ENCODE assay signal across 10 mouse cellular contexts in the genomic region with DNA sequence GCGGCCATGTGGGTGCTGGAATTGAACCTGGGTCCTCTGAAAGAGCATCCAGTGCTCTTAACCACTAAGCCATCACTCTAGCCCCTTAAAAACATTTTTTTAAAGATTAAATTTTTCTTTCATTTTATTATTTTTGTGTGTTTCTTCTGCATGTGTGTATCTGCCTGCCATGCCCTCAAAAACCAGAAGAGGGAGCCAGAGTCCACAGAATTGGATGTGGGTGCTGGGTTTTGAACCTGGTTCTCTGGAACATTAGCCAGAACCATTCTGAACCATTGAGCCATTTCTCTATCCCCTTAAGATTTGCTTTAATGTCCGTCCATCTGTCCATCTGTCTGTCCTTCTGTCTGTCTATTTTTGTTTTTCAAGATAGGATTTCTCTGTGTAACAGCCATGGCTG. TPM values are rescaled to one million over a fixed set of nuclear protein-coding genes. Genes with fewer than 3 reads are reported as not detected.
DNase-seq lines count a peak whose midpoint lies in the region; ATAC-seq and TF ChIP-seq lines count a peak whose summit lies in the region.
"Had no signal": no experiment of that assay in that cellular context is flagged by ENCODE, and none has a peak within 500 bp of the region (broad histone marks: within the 10 kb centered on the region; RNA-seq: fewer than 3 reads in every experiment).

No protein-coding gene starts in this region.

- H3K27me3 ChIP-seq in kidney, adult 2 months (replicated peaks; ENCODE audit: control insufficient read depth, insufficient read depth, low read length): no peaks in the 10 kb centered on the region
- no peaks in the 10 kb centered on the region for H3K27me3 ChIP-seq in kidney, embryonic 16.5 days (ENCODE audit: insufficient read depth, low read length)
- no peaks in the 10 kb centered on the region for H3K27me3 ChIP-seq in midbrain, postnatal 0 days (ENCODE audit: insufficient read depth, low read length)
- H3K27me3 ChIP-seq: heart, embryonic 15.5 days; neural tube, embryonic 12.5 days had no signal

- no peak for TF ChIP-seq POLR2A in kidney, adult 2 months (IDR thresholded peaks at IDR 0.05; ENCODE audit: low read depth, low read length)

- H3K4me2 ChIP-seq in kidney, embryonic 16.5 days (replicated peaks; ENCODE audit: low read depth, low read length): no peak overlapping the region
- H3K4me2 ChIP-seq in midbrain, postnatal 0 days (ENCODE audit: low read depth, low read length, poor library complexity, severe bottlenecking): no peak overlapping the region
- H3K4me2 ChIP-seq: heart, embryonic 15.5 days; neural tube, embryonic 12.5 days had no signal

- no peak overlapping the region for H3K9ac ChIP-seq in kidney, embryonic 16.5 days (replicated peaks; ENCODE audit: low read length)
- no peak overlapping the region for H3K9ac ChIP-seq in midbrain, postnatal 0 days (replicated peaks; ENCODE audit: low read length, poor library complexity, severe bottlenecking)
- H3K9ac ChIP-seq: heart, embryonic 15.5 days; neural tube, embryonic 12.5 days had no signal

- ATAC-seq in kidney, embryonic 16.5 days (ENCODE audit: low FRiP score, low TSS enrichment): no peak
- ATAC-seq in midbrain, postnatal 0 days (ENCODE audit: low FRiP score): no peak

- DNase-seq in adrenal gland, adult 18-20 months (ENCODE audit: low spot score in 2 of 2): peak; percentile 41 to 58
- no peak for DNase-seq in adrenal gland, postnatal 4 days (ENCODE audit: low spot score in 2 of 2)
- peak; percentile 54 for DNase-seq in kidney, adult 2 months
- DNase-seq in R1 (ENCODE audit: low read depth, low spot score): peak; percentile 57
- DNase-seq in heart, postnatal 36 days: peak; percentile 56 to 72
- peak; percentile 28 for DNase-seq in midbrain, postnatal 0 days (ENCODE audit: low spot score)
- no peak for DNase-seq in urinary bladder, postnatal 10 days (ENCODE audit: low spot score)

- intact Hi-C loops in heart, postnatal 36 days (cut with DNase I): loop anchor here (2.0 to 10.0 kb wide), 3 partner anchors 36 to 832 kb away; a partner anchor contains a TSS

- H3K4me1 ChIP-seq in kidney, adult 2 months (ENCODE audit: control insufficient read depth, insufficient read depth, low read length): no peaks in the 10 kb centered on the region
- no peaks in the 10 kb centered on the region for H3K4me1 ChIP-seq in kidney, embryonic 16.5 days (ENCODE audit: insufficient read depth, low read length)
- no peaks in the 10 kb centered on the region for H3K4me1 ChIP-seq in midbrain, postnatal 0 days (ENCODE audit: insufficient read depth, low read length)
- H3K4me1 ChIP-seq: heart, embryonic 15.5 days; neural tube, embryonic 12.5 days had no signal

- no peaks in the 10 kb centered on the region for H3K36me3 ChIP-seq in kidney, adult 2 months (ENCODE audit: control insufficient read depth, insufficient read depth, low read length)
- H3K36me3 ChIP-seq in kidney, embryonic 16.5 days (ENCODE audit: insufficient read depth, low read length): no peaks in the 10 kb centered on the region
- H3K36me3 ChIP-seq in midbrain, postnatal 0 days (ENCODE audit: insufficient read depth, low read length): peaks cover 26% of the 10 kb centered on the region
- H3K36me3 ChIP-seq: heart, embryonic 15.5 days; neural tube, embryonic 12.5 days had no signal

- H3K4me3 ChIP-seq in kidney, adult 2 months (ENCODE audit: insufficient read depth, low read depth, low read length): no peak overlapping the region
- no peak overlapping the region for H3K4me3 ChIP-seq in kidney, embryonic 16.5 days (ENCODE audit: low read length)
- no peak overlapping the region for H3K4me3 ChIP-seq in midbrain, postnatal 0 days (ENCODE audit: low read depth, low read length)
- H3K4me3 ChIP-seq: heart, embryonic 15.5 days; neural tube, embryonic 12.5 days had no signal

- 71% methylated on average over 2 of the region's 2 CpGs for WGBS in kidney, adult 2 months
- whole genome bisulfite sequencing in kidney, embryonic 16.5 days: 62% methylated on average over 2 of the region's 2 CpGs
- 52% methylated on average over 2 of the region's 2 CpGs for WGBS in midbrain, postnatal 0 days

- TF ChIP-seq CTCF in kidney, adult 2 months (conservative IDR thresholded peaks at IDR 0.05; ENCODE audit: insufficient read depth, insufficient read length, low read depth, low read length): peak; percentile 79
- peak; percentile 80 for TF ChIP-seq CTCF in midbrain, postnatal 0 days (IDR thresholded peaks at IDR 0.05)

- H3K27ac ChIP-seq in kidney, adult 2 months (ENCODE audit: insufficient read depth, low read depth, low read length): no peak overlapping the region
- no peak overlapping the region for H3K27ac ChIP-seq in kidney, embryonic 16.5 days (ENCODE audit: low read length)
- H3K27ac ChIP-seq in midbrain, postnatal 0 days (ENCODE audit: low read depth, low read length): no peak overlapping the region
- H3K27ac ChIP-seq: heart, embryonic 15.5 days; neural tube, embryonic 12.5 days had no signal

- no peaks in the 10 kb centered on the region for H3K9me3 ChIP-seq in kidney, embryonic 16.5 days (ENCODE audit: low read length)
- no peaks in the 10 kb centered on the region for H3K9me3 ChIP-seq in midbrain, postnatal 0 days (ENCODE audit: low read length)
- H3K9me3 ChIP-seq: heart, embryonic 15.5 days; neural tube, embryonic 12.5 days had no signal

RNA-seq across cellular contexts. Expression of a gene that starts 11.6 kb away (rescaled TPM):
- 10 to 100 TPM in 1 of 2 experiments, 1 to 10 TPM in 1; 7.6 to 13.7 TPM for total RNA-seq in adrenal gland, adult 18-20 months (2021)
- total RNA-seq in adrenal gland, postnatal 4 days (2021): 1 to 10 TPM; 5.3 to 9.1 TPM
- 10.6 and 11.3 TPM in 2 replicates for polyA plus RNA-seq in kidney, adult 2 months (2012; rRNA removed)
- polyA plus RNA-seq in kidney, embryonic 16.5 days (2015; fragmentation: Nextera tagmentation; extraction: Ambion mirVana): 10.4 and 10.9 TPM in 2 replicates
- 1 to 10 TPM; 2.3 to 2.4 TPM for total RNA-seq in heart, postnatal 36 days (2021)
- total RNA-seq in midbrain, postnatal 0 days (2014; rRNA removed): 46.1 and 51.7 TPM in 2 replicates
- 24.1 and 28.6 TPM in 2 replicates for polyA plus RNA-seq in midbrain, postnatal 0 days (2015; fragmentation: Nextera tagmentation; extraction: Ambion mirVana)

RNA-seq across cellular contexts. Expression of a gene that starts 17.4 kb away (rescaled TPM):
- under 1 TPM; 0.26 to 0.53 TPM for total RNA-seq in adrenal gland, adult 18-20 months (2021)
- total RNA-seq in adrenal gland, postnatal 4 days (2021): 1 to 10 TPM in 1 of 2 experiments, under 1 TPM in 1; 0.78 to 1.6 TPM
- polyA plus RNA-seq in kidney, adult 2 months (2012; rRNA removed): 0.11 and 0.18 TPM in 2 replicates
- polyA plus RNA-seq in kidney, embryonic 16.5 days (2015; fragmentation: Nextera tagmentation; extraction: Ambion mirVana): 0.31 TPM in 1 of 2 replicates, not detected in the other
- not detected for total RNA-seq in heart, postnatal 36 days (2021)
- total RNA-seq in midbrain, postnatal 0 days (2014; rRNA removed): not detected in 2 replicates
- not detected in 2 replicates for polyA plus RNA-seq in midbrain, postnatal 0 days (2015; fragmentation: Nextera tagmentation; extraction: Ambion mirVana)
- polyA plus RNA-seq: heart, embryonic 15.5 days; neural tube, embryonic 12.5 days had no signal

RNA-seq across cellular contexts. Expression of a gene that starts 35.2 kb away (rescaled TPM):
- total RNA-seq in adrenal gland, adult 18-20 months (2021): 100 to 1,000 TPM; 126 to 137 TPM
- total RNA-seq in adrenal gland, postnatal 4 days (2021): 100 to 1,000 TPM; 113 to 115 TPM
- 467 and 688 TPM in 2 replicates for polyA plus RNA-seq in kidney, adult 2 months (2012; rRNA removed)
- 104 and 110 TPM in 2 replicates for polyA plus RNA-seq in kidney, embryonic 16.5 days (2015; fragmentation: Nextera tagmentation; extraction: Ambion mirVana)
- total RNA-seq in heart, postnatal 36 days (2021): 10 to 100 TPM; 36.1 to 51.4 TPM
- 79.7 and 80.6 TPM in 2 replicates for total RNA-seq in midbrain, postnatal 0 days (2014; rRNA removed)
- polyA plus RNA-seq in midbrain, postnatal 0 days (2015; fragmentation: Nextera tagmentation; extraction: Ambion mirVana): 75.0 and 89.3 TPM in 2 replicates

RNA-seq across cellular contexts. Expression of a gene that starts 49.8 kb away (rescaled TPM):
- total RNA-seq in adrenal gland, adult 18-20 months (2021): 1 to 10 TPM; 6.4 to 7.5 TPM
- total RNA-seq in adrenal gland, postnatal 4 days (2021): 1 to 10 TPM; 9.0 to 9.5 TPM
- 1.8 and 2.3 TPM in 2 replicates for polyA plus RNA-seq in kidney, adult 2 months (2012; rRNA removed)
- 2.9 and 3.9 TPM in 2 replicates for polyA plus RNA-seq in kidney, embryonic 16.5 days (2015; fragmentation: Nextera tagmentation; extraction: Ambion mirVana)
- total RNA-seq in heart, postnatal 36 days (2021): under 1 TPM; 0.31 to 0.81 TPM
- 1.7 and 4.5 TPM in 2 replicates for total RNA-seq in midbrain, postnatal 0 days (2014; rRNA removed)
- polyA plus RNA-seq in midbrain, postnatal 0 days (2015; fragmentation: Nextera tagmentation; extraction: Ambion mirVana): 0.71 and 1.5 TPM in 2 replicates

RNA-seq across cellular contexts. Expression of a gene that starts 56.3 kb away (rescaled TPM):
- 10 to 100 TPM; 15.8 to 21.6 TPM for total RNA-seq in adrenal gland, adult 18-20 months (2021)
- 10 to 100 TPM; 21.6 to 23.6 TPM for total RNA-seq in adrenal gland, postnatal 4 days (2021)
- 45.2 and 46.7 TPM in 2 replicates for polyA plus RNA-seq in kidney, adult 2 months (2012; rRNA removed)
- polyA plus RNA-seq in kidney, embryonic 16.5 days (2015; fragmentation: Nextera tagmentation; extraction: Ambion mirVana): 13.6 and 16.6 TPM in 2 replicates
- 10 to 100 TPM; 14.0 to 14.7 TPM for total RNA-seq in heart, postnatal 36 days (2021)
- total RNA-seq in midbrain, postnatal 0 days (2014; rRNA removed): 22.5 and 28.1 TPM in 2 replicates
- 14.8 and 18.6 TPM in 2 replicates for polyA plus RNA-seq in midbrain, postnatal 0 days (2015; fragmentation: Nextera tagmentation; extraction: Ambion mirVana)

Comparison
In these comparisons a context has a peak if more than half of its experiments do, and no peak if none do; other contexts are left out.
1. DNase-seq: peak in adrenal gland, adult 18-20 months (2 of 2), kidney, adult 2 months (single experiment), R1 (single experiment), heart, postnatal 36 days (2 of 2) and midbrain, postnatal 0 days (single experiment); none in adrenal gland, postnatal 4 days (0 of 2) and urinary bladder, postnatal 10 days (single experiment).